Mouse (Mus musculus): ENCODE results near the gene Adgrv1. TPM values are rescaled to one million over a fixed set of nuclear protein-coding genes. Genes with fewer than 3 reads are reported as not detected.

Adgrv1 gene
- polyA plus RNA-seq (2012; rRNA removed) = 17.9 and 26.2 TPM in 2 replicates

DNA sequence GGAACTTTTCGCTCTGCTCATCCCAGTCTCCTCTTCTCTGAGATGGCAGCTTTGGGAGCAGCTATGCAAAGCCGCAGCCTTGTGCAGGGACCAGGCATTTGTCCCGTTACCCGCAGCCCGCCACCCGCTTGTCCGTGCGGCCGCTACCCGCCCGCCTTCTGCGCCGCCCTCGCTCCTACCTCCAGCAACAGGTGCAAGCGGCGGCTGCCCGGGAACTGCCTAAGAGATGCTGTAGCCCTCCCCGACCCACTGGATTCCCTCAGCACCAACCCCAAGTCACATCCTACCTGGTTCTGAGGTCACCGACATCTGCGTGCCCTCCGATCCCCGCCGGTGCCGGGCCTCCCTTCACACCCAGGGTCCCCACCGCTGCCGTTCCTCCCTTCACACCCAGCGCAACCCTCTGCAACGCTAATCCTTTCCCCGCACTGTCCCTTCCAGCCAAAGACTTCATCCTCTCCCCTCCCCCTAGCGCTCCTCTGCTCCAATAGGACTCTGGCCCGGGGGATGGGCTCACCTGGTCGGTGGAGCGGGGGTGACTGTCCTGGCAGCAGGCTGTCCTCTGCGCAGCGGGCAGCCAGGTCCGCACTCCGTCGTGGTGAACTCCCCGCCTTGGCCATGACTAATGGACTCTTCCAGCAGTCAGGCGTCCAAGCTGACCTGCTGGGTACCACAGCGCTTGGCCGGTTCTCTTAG, at the start of gene Adgrv1:
Gene Adgrv1 (minus strand): TSS at position 435 of the 696 bp plus-strand sequence.

DNA sequence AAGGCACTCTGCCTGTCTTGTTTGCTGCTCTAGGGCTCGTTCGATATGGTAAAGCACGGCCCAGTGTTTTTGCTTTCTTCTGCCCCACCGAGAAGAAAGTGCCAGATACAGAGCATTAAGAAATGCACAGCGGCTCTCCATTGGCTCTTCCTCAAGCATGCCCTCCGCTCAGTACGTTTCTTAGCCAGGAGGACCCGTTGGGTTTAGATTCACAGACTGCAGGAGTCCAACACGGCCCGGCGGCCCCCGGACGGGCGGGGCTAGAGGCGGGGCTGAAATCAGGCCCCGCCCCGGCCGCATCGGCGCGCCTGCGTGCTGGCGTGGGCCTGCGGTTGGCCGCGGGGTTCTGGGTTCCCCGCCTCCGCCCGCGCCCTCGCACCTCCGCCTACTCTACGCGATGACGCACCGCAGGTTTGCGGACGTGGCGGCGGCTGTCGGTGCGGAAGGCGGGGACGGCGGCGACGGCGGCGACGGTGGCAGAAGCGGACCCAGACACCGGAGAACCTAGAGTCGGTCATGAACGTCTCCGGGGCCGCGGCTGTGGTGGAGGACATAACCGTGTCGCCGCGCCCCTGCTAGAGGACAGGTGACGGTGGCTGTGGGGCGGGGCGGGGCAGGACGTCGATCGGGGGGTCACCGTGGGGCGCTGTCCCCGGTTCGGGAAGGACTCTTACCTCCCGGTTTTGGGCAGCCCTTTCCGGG, 24.5 kb upstream of the Adgrv1 start, which contains the start of gene Lysmd3:
Gene Lysmd3 (plus strand): TSS at position 313 of the 702 bp plus-strand sequence.

Other genes with a start within 250 kb of the Adgrv1 start
- gene Lysmd3, start 24.5 kb upstream of the Adgrv1 start, polyA plus RNA-seq (2012; rRNA removed) = 10.7 and 11.5 TPM in 2 replicates
- 4.2 and 5.7 TPM in 2 replicates for gene Polr3g, start 77.9 kb upstream of the Adgrv1 start, polyA plus RNA-seq (2012; rRNA removed)
- 10.0 and 10.3 TPM in 2 replicates for gene Mblac2, start 78.2 kb upstream of the Adgrv1 start, polyA plus RNA-seq (2012; rRNA removed)
- gene Cetn3, start 149.9 kb upstream of the Adgrv1 start, polyA plus RNA-seq (2012; rRNA removed) = 246 and 303 TPM in 2 replicates

Measured in central nervous system, embryonic 14 days (tissue).